Mouse (Mus musculus): ENCODE results near the gene Atp5g2.

DNA sequence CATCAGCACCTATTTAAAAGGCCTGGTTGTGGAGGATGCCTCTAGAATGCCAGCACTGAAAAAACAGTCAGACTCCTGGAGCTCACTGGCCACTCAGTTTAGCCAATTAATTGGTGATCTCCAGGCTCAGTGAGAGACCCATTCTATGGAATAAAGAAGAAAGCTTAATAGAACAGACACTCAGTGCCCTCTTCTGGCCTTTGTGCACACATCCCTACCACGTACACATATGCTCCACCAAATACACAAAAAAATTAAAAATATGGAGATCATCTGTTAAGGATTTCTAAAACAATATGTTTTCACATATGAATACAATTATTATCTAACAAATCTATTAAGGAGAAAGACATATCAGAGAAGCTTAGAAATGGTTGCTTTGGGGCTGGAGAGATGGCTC lies 51.4 kb downstream of the Atp5g2 start:
- TF ChIP-seq CTCF (IDR thresholded peaks at IDR 0.05; ENCODE audit: control insufficient read depth, insufficient read depth, low read length) (no peak), POLR2A (IDR thresholded peaks at IDR 0.05; ENCODE audit: borderline replicate concordance, control insufficient read depth, low read depth, low read length) (no peak)

All from bone marrow, adult 2 months (tissue).